Mouse (Mus musculus) MN1 (cell line): ENCODE data around the gene Grm7.

Experiments used
- DNase-seq: peaks from one replicate; pipeline ENCODE4 v3.0.0-alpha.2; 2016; ENCODE audit warnings: low spot score

Grm7 gene

GRCm38 (mm10) chr6:110982013-110982412 is 336.6 kb downstream of the Grm7 start:
- DNase-seq, result no peak

- no peak for DNase-seq
Measured at GRCm38 (mm10) chr6:111039099-111039498, 393.7 kb downstream of the Grm7 start.

GRCm38 (mm10) chr6:111045896-111046295 is 400.5 kb downstream of the Grm7 start:
- DNase-seq, result no peak

- DNase-seq, result no peak
Measured at GRCm38 (mm10) chr6:111049247-111049646, 403.9 kb downstream of the Grm7 start.

- no peak for DNase-seq
Measured at GRCm38 (mm10) chr6:111054001-111054975, 408.9 kb downstream of the Grm7 start.

GRCm38 (mm10) chr6:111057798-111058197 is 412.4 kb downstream of the Grm7 start:
- no peak for DNase-seq

GRCm38 (mm10) chr6:111060004-111060403 is 414.6 kb downstream of the Grm7 start:
- DNase-seq, result no peak

- DNase-seq, result no peak
Measured at GRCm38 (mm10) chr6:111084569-111084968, 439.2 kb downstream of the Grm7 start.

- DNase-seq, result no peak
Measured at GRCm38 (mm10) chr6:111094818-111095217, 449.4 kb downstream of the Grm7 start.

- no peak for DNase-seq
Measured at GRCm38 (mm10) chr6:111105485-111105884, 460.1 kb downstream of the Grm7 start.

GRCm38 (mm10) chr6:111161037-111161436 is 515.7 kb downstream of the Grm7 start:
- DNase-seq, result no peak

- DNase-seq, result no peak
Measured at GRCm38 (mm10) chr6:111195333-111195732, 550.0 kb downstream of the Grm7 start.

- DNase-seq, result no peak
Measured at GRCm38 (mm10) chr6:111221083-111221729, 575.8 kb downstream of the Grm7 start.

- DNase-seq, result no peak
Measured at GRCm38 (mm10) chr6:111255215-111255614, 609.8 kb downstream of the Grm7 start.

- no peak for DNase-seq
Measured at GRCm38 (mm10) chr6:111256939-111257338, 611.6 kb downstream of the Grm7 start.

GRCm38 (mm10) chr6:111258256-111258655 is 612.9 kb downstream of the Grm7 start:
- no peak for DNase-seq

GRCm38 (mm10) chr6:111261181-111261580 is 615.8 kb downstream of the Grm7 start:
- no peak for DNase-seq

- no peak for DNase-seq
Measured at GRCm38 (mm10) chr6:111276657-111277056, 631.3 kb downstream of the Grm7 start.

GRCm38 (mm10) chr6:111278516-111278915 is 633.1 kb downstream of the Grm7 start:
- no peak for DNase-seq

- no peak for DNase-seq
Measured at GRCm38 (mm10) chr6:111293505-111294001, 648.2 kb downstream of the Grm7 start.

- DNase-seq, result no peak
Measured at GRCm38 (mm10) chr6:111303912-111304555, 658.7 kb downstream of the Grm7 start.

- no peak for DNase-seq
Measured at GRCm38 (mm10) chr6:111361681-111362080, 716.3 kb downstream of the Grm7 start.
